Mouse (Mus musculus): ENCODE measurements around the gene Lin7b. TPM values are rescaled to one million over a fixed set of nuclear protein-coding genes. Genes with fewer than 3 reads are reported as not detected.

Gene Lin7b
- polyA plus RNA-seq, 1 experiment, result 7.9 TPM

DNA sequence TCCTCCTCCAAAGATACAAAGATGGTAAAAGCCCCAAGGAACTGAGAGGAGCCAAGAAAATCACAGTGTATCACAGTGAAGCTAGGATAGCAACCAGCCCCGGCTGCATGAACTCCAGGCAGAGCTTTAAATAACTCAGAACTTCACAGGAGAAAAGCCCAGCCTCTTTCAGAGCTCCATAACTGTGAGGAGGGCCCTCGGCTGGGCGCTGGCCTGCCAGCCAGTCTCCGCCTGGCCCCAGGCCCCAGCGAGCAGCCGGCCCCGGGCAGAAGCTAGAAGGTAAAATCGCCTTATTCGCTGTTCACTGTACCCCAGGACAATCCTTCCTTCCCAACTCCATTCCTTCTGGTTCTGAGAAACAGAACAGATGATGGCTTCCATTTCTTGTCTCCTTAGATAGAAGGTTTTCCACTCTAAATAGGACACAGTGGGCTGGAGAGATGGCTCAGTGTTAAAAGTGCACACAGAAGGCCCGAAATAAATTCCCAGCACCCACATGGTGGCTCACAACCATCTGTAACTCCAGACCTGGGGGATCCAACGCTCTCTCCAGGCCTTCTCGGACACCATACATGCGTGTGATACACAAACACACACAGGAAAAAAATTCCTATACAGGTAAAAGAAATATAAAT lies 41.4 kb downstream of the Lin7b start:
- 82% methylated on average over 13 of the region's 13 CpGs for WGBS
- DNase-seq (ENCODE audit: low read depth, low spot score), result no peak

DNA sequence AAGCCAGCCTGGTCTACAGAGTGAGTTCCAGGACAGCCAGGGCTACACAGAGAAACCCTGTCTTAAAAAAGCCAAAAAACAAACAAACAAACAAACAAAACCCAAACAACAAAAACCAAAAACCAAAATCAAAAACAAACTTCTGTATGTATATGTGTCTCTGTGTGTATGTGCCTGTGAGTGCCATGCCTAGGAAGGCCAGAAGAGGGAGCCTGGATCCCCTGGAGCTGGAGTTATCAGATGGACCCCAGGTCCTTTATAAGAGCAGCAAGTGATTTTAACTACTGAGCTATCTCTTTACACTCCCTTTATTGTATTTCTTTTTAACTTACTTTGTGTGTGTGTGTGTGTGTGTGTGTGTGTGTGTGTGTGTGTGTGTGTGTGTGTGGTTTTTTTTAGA lies 44.6 kb downstream of the Lin7b start:
- no peak for DNase-seq (ENCODE audit: low read depth, low spot score)

DNA sequence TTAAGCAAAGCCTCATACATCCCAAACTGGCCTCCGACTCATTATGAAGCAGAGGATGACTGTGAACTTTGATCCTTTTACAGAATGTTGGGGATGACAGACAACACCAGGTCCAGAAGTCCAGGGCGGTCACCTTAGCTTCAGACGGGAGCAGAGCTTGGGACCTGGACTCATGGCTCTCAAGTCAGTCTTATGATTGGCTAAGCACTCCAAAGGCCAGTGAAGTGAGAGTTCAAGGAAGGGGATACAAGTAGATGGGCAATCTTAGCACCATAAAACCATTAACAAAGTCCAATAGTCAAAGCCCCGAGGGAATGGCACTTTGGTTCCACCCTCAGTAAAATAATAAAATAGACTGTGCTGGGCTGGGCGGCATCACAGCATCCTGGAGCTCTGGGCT lies 47.3 kb downstream of the Lin7b start:
- DNase-seq (ENCODE audit: low read depth, low spot score), result no peak
- WGBS, result 29% methylated on average over 5 of the region's 5 CpGs

DNA sequence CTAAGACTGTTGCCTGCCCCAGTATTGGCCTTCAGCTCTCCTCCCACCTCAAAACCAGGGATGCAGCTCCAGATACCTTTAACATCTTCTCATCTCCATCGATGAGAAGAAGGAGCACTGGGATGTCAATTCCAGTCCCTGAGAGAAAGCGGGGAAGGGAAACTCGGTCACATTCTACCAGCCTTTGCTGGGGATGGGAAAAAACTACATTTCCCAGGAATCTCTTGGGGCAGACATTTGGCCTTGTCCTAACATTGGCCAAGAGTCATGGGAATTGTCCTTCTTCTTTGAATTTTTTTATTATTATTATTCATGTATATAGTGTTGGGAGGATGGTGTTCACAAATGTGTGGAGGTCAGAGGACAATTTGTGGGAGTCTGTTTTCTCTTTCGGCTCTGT lies 48.1 kb downstream of the Lin7b start:
- 85% methylated on average over 4 of the region's 4 CpGs for WGBS
- DNase-seq (ENCODE audit: low read depth, low spot score), result no peak

Other genes with a start within 250 kb of the Lin7b start
- gene Rps11, start 246.1 kb downstream of the Lin7b start, polyA plus RNA-seq (2012; rRNA removed), result 407 and 500 TPM in 2 replicates
- 2,093 and 2,372 TPM in 2 replicates for gene Rpl13a, start 241.8 kb downstream of the Lin7b start, polyA plus RNA-seq (2012; rRNA removed)
- gene Gm45713, start 234.4 kb downstream of the Lin7b start, polyA plus RNA-seq (2012; rRNA removed), result 0.78 and 1.1 TPM in 2 replicates
- 30.5 and 38.2 TPM in 2 replicates for gene Flt3l, start 234.2 kb downstream of the Lin7b start, polyA plus RNA-seq (2012; rRNA removed)
- gene Pih1d1, start 216.3 kb downstream of the Lin7b start, polyA plus RNA-seq (2012; rRNA removed), result 62.5 and 65.5 TPM in 2 replicates
- gene Aldh16a1, start 216.0 kb downstream of the Lin7b start, polyA plus RNA-seq (2012; rRNA removed), result 152 and 159 TPM in 2 replicates
- 0.07 and 0.11 TPM in 2 replicates for gene Slc17a7, start 206.6 kb downstream of the Lin7b start, polyA plus RNA-seq (2012; rRNA removed)
- not detected in 2 replicates for gene Gfy, start 191.0 kb downstream of the Lin7b start, polyA plus RNA-seq (2012; rRNA removed)
- not detected in 2 replicates for gene Pth2, start 189.6 kb downstream of the Lin7b start, polyA plus RNA-seq (2012; rRNA removed)
- gene Ccdc155, start 165.7 kb downstream of the Lin7b start, polyA plus RNA-seq (2012; rRNA removed), result 0.09 TPM in 1 of 2 replicates, not detected in the other
- gene Dkkl1, start 158.4 kb downstream of the Lin7b start, polyA plus RNA-seq (2012; rRNA removed), result 0.47 and 0.67 TPM in 2 replicates
- 8.9 and 11.4 TPM in 2 replicates for gene Tead2, start 154.8 kb downstream of the Lin7b start, polyA plus RNA-seq (2012; rRNA removed)
- 57.3 and 66.8 TPM in 2 replicates for gene Cd37, start 131.5 kb downstream of the Lin7b start, polyA plus RNA-seq (2012; rRNA removed)
- not detected in 2 replicates for gene Slc6a16, start 129.5 kb downstream of the Lin7b start, polyA plus RNA-seq (2012; rRNA removed)
- gene Slc6a21, start 93.1 kb downstream of the Lin7b start, polyA plus RNA-seq (2012; rRNA removed), result not detected in 2 replicates
- gene Trpm4, start 36.8 kb downstream of the Lin7b start, polyA plus RNA-seq (2012; rRNA removed), result 182 and 185 TPM in 2 replicates
- gene Hrc, start 35.3 kb downstream of the Lin7b start, polyA plus RNA-seq (2012; rRNA removed), result 0.40 and 0.67 TPM in 2 replicates
- gene Ppfia3, start 3.6 kb downstream of the Lin7b start, polyA plus RNA-seq (2012; rRNA removed), result 47.1 and 70.3 TPM in 2 replicates
- gene Snrnp70, start 25.2 kb upstream of the Lin7b start, polyA plus RNA-seq (2012; rRNA removed), result 102 and 165 TPM in 2 replicates
- 0.06 TPM in 1 of 2 replicates, not detected in the other for gene Kcna7, start 35.1 kb upstream of the Lin7b start, polyA plus RNA-seq (2012; rRNA removed)
- gene Ntf5, start 43.1 kb upstream of the Lin7b start, polyA plus RNA-seq (2012; rRNA removed), result 0.10 and 0.16 TPM in 2 replicates
- gene Lhb, start 50.2 kb upstream of the Lin7b start, polyA plus RNA-seq (2012; rRNA removed), result not detected in 2 replicates
- 11.2 and 14.7 TPM in 2 replicates for gene Gys1, start 64.3 kb upstream of the Lin7b start, polyA plus RNA-seq (2012; rRNA removed)
- gene Ruvbl2, start 67.5 kb upstream of the Lin7b start, polyA plus RNA-seq (2012; rRNA removed), result 70.5 and 70.6 TPM in 2 replicates
- gene Ftl1, start 89.3 kb upstream of the Lin7b start, polyA plus RNA-seq (2012; rRNA removed), result 1,842 and 2,045 TPM in 2 replicates
- 105 and 106 TPM in 2 replicates for gene Bax, start 96.3 kb upstream of the Lin7b start, polyA plus RNA-seq (2012; rRNA removed)
- 0.30 TPM in 1 of 2 replicates, not detected in the other for gene Tulp2, start 111.3 kb upstream of the Lin7b start, polyA plus RNA-seq (2012; rRNA removed)
- not detected in 2 replicates for gene Gm45808, start 116.2 kb upstream of the Lin7b start, polyA plus RNA-seq (2012; rRNA removed)
- gene Dhdh, start 118.2 kb upstream of the Lin7b start, polyA plus RNA-seq (2012; rRNA removed), result 0.45 and 1.4 TPM in 2 replicates
- gene Nucb1, start 139.8 kb upstream of the Lin7b start, polyA plus RNA-seq (2012; rRNA removed), result 384 and 422 TPM in 2 replicates
- gene Ppp1r15a, start 155.7 kb upstream of the Lin7b start, polyA plus RNA-seq (2012; rRNA removed), result 14.8 and 18.4 TPM in 2 replicates
- gene Plekha4, start 155.7 kb upstream of the Lin7b start, polyA plus RNA-seq (2012; rRNA removed), result 4.0 and 4.6 TPM in 2 replicates
- gene Hsd17b14, start 184.3 kb upstream of the Lin7b start, polyA plus RNA-seq (2012; rRNA removed), result 0.30 and 0.50 TPM in 2 replicates
- gene Bcat2, start 199.6 kb upstream of the Lin7b start, polyA plus RNA-seq (2012; rRNA removed), result 33.8 and 40.9 TPM in 2 replicates
- 0.25 and 0.29 TPM in 2 replicates for gene Fgf21, start 244.9 kb upstream of the Lin7b start, polyA plus RNA-seq (2012; rRNA removed)
- gene Fut1, start 246.7 kb upstream of the Lin7b start, polyA plus RNA-seq (2012; rRNA removed), result 2.5 and 2.7 TPM in 2 replicates